Mouse (Mus musculus) cortical plate, adult 2 months (tissue): Measurements from ENCODE around the gene Gramd1b. TPM values are rescaled to one million over a fixed set of nuclear protein-coding genes. Genes with fewer than 3 reads are reported as not detected.

Experiments used
- H3K27ac ChIP-seq: fragments of 200-500 bp; 2 replicates; pipeline ENCODE4 v1.5.1; 2012; ENCODE audit warnings: low read length, control low read depth, inconsistent platforms; ENCODE audit not compliant: insufficient read depth
- H3K4me1 ChIP-seq: fragments of 200-500 bp; 2 replicates; pipeline ENCODE4 v1.6.1; 2011; ENCODE audit warnings: low read length; ENCODE audit not compliant: control insufficient read depth, insufficient read depth
- H3K4me3 ChIP-seq: fragments of 200-500 bp; 2 replicates; pipeline ENCODE4 v1.5.1; 2011; ENCODE audit warnings: mild to moderate bottlenecking, low read length, control low read depth; ENCODE audit not compliant: insufficient read depth
- CTCF ChIP-seq: fragments of 200-500 bp; IDR thresholded peaks from 2 replicates; pipeline ENCODE4 v1.5.1; 2011; ENCODE audit warnings: mild to moderate bottlenecking, control low read depth, low read length; ENCODE audit not compliant: insufficient read depth; ENCODE audit errors: extremely low read depth
- POLR2A ChIP-seq: fragments of 200-500 bp; IDR thresholded peaks from 2 replicates; pipeline ENCODE4 v1.6.1; 2011; ENCODE audit warnings: mild to moderate bottlenecking, low read length, control low read depth; ENCODE audit not compliant: insufficient read depth; ENCODE audit errors: extremely low read depth
- polyA plus RNA-seq: library from polyadenylated mRNA; depleted of rRNA; stranded (reverse); fragments of >200 nt; gene quantifications from 2 replicates; pipeline ENCODE4 v1.2.3, GENCODE M21; 2012

Gene Gramd1b
- polyA plus RNA-seq, 1 experiment, result 133 TPM

- no peak for TF ChIP-seq POLR2A
- no peaks in the 10 kb centered on the region; the same call in 1 of the 2 replicates for H3K4me1 ChIP-seq
- no peak overlapping the region for H3K27ac ChIP-seq
- H3K4me3 ChIP-seq, result no peak overlapping the region
Observed at GRCm38 (mm10) chr9:40556396-40556795, 25.2 kb upstream of the Gramd1b start.

- Histone ChIP-seq H3K4me3 (no peak overlapping the region), H3K4me1 (no peaks in the 10 kb centered on the region; the same call in 1 of the 2 replicates), H3K27ac (no peak overlapping the region)
- TF ChIP-seq CTCF (no peak), POLR2A (no peak)
Observed at GRCm38 (mm10) chr9:40555243-40555642, 24.1 kb upstream of the Gramd1b start.

- TF ChIP-seq CTCF (no peak), POLR2A (no peak)
- Histone ChIP-seq H3K27ac (no peak overlapping the region), H3K4me1 (no peaks in the 10 kb centered on the region), H3K4me3 (no peak overlapping the region)
Observed at GRCm38 (mm10) chr9:40547876-40548275, 16.7 kb upstream of the Gramd1b start.

GRCm38 (mm10) chr9:40545193-40545592 lies 14.0 kb upstream of the Gramd1b start:
- no peak overlapping the region for H3K27ac ChIP-seq
- H3K4me3 ChIP-seq, result no peak overlapping the region
- H3K4me1 ChIP-seq, result no peaks in the 10 kb centered on the region
- TF ChIP-seq CTCF (no peak), POLR2A (no peak)

GRCm38 (mm10) chr9:40539588-40540140 lies 8.5 kb upstream of the Gramd1b start:
- H3K4me1 ChIP-seq, result no peaks in the 10 kb centered on the region
- no peak overlapping the region for H3K4me3 ChIP-seq
- H3K27ac ChIP-seq, result no peak overlapping the region
- TF ChIP-seq POLR2A (no peak), CTCF (no peak)

- TF ChIP-seq CTCF, result no peak
- H3K27ac ChIP-seq, result no peak overlapping the region
- no peaks in the 10 kb centered on the region for H3K4me1 ChIP-seq
- no peak overlapping the region for H3K4me3 ChIP-seq
Observed at GRCm38 (mm10) chr9:40537708-40538105, 6.5 kb upstream of the Gramd1b start.

- H3K4me1 ChIP-seq, result no peaks in the 10 kb centered on the region
- H3K27ac ChIP-seq, result no peak overlapping the region
- H3K4me3 ChIP-seq, result no peak overlapping the region
- TF ChIP-seq CTCF (no peak), POLR2A (no peak)
Observed at GRCm38 (mm10) chr9:40537044-40537707, 6.0 kb upstream of the Gramd1b start.

- Histone ChIP-seq H3K27ac (no peak overlapping the region), H3K4me1 (no peaks in the 10 kb centered on the region), H3K4me3 (peak overlapping the region; percentile 66)
- TF ChIP-seq POLR2A (no peak), CTCF (no peak)
Observed at GRCm38 (mm10) chr9:40530536-40530935, 647 bp downstream of the Gramd1b start.

GRCm38 (mm10) chr9:40528733-40529132 lies 2.5 kb downstream of the Gramd1b start:
- Histone ChIP-seq H3K4me3 (no peak overlapping the region), H3K27ac (no peak overlapping the region), H3K4me1 (no peaks in the 10 kb centered on the region)
- TF ChIP-seq CTCF (no peak), POLR2A (no peak)

- peaks cover 2% of the 10 kb centered on the region for H3K4me1 ChIP-seq
- no peak overlapping the region for H3K27ac ChIP-seq
- H3K4me3 ChIP-seq, result no peak overlapping the region
- TF ChIP-seq POLR2A (no peak), CTCF (no peak)
Observed at GRCm38 (mm10) chr9:40526928-40527327, 4.3 kb downstream of the Gramd1b start.
